Mouse (Mus musculus) embryonic facial prominence, embryonic 13.5 days (tissue): Measurements from ENCODE around the gene Cd84. TPM values are rescaled to one million over a fixed set of nuclear protein-coding genes. Genes with fewer than 3 reads are reported as not detected.
"Not testable (repeated sequence)": the region's sequence is repeated elsewhere in the genome, so short reads cannot be mapped to it uniquely, and the experiment has no call there.

Experiments used
- ATAC-seq: fragments of 200-750 bp; cut with Nextera tagmentation; 2 replicates; pipeline ENCODE4 v1.8.0; 2017; ENCODE audit warnings: low read depth; ENCODE audit not compliant: insufficient number of reproducible peaks, insufficient read depth, low FRiP score, low TSS enrichment
- H3K27ac ChIP-seq: fragments of 300-500 bp; sonication (generic); 2 replicates; pipeline ENCODE4 v1.5.1; 2015; ENCODE audit warnings: moderate library complexity, mild to moderate bottlenecking, inconsistent platforms
- H3K27me3 ChIP-seq: fragments of 300-500 bp; sonication (generic); 2 replicates; pipeline ENCODE4 v1.6.1; 2015; ENCODE audit warnings: mild to moderate bottlenecking, inconsistent platforms
- H3K36me3 ChIP-seq: fragments of 300-500 bp; sonication (generic); 2 replicates; pipeline ENCODE4 v1.6.1; 2015; ENCODE audit warnings: mild to moderate bottlenecking, inconsistent platforms
- H3K4me1 ChIP-seq: fragments of 300-500 bp; sonication (generic); 2 replicates; pipeline ENCODE4 v1.6.1; 2015; ENCODE audit warnings: inconsistent platforms
- H3K4me2 ChIP-seq: fragments of 300-500 bp; sonication (generic); 2 replicates; pipeline ENCODE4 v1.6.1; 2015; ENCODE audit warnings: moderate library complexity, mild to moderate bottlenecking, inconsistent platforms
- H3K4me3 ChIP-seq: fragments of 300-500 bp; sonication (generic); 2 replicates; pipeline ENCODE4 v1.5.1; 2015; ENCODE audit warnings: mild to moderate bottlenecking, inconsistent platforms
- H3K9ac ChIP-seq: fragments of 300-500 bp; sonication (generic); 2 replicates; pipeline ENCODE4 v1.6.1; 2015; ENCODE audit warnings: mild to moderate bottlenecking, inconsistent platforms
- H3K9me3 ChIP-seq: fragments of 300-500 bp; sonication (generic); 2 replicates; pipeline ENCODE4 v1.6.1; 2016; ENCODE audit warnings: inconsistent platforms
- WGBS: fragments of 180-500 bp; shearing (Covaris S2); methylation state at CpG from one replicate; pipeline ENCODE4 v1.1.7; 2015; ENCODE audit warnings: mixed read lengths; 5-methylcytosine and 5-hydroxymethylcytosine counted together
- polyA plus RNA-seq: library from polyadenylated mRNA; unstranded; fragments of >200 nt; fragmentation: Nextera tagmentation; extraction: Ambion mirVana; gene quantifications from 2 replicates; pipeline ENCODE4 v1.2.1, GENCODE M21; 2015

Cd84 gene
- polyA plus RNA-seq, result 1.2 and 1.3 TPM in 2 replicates

GRCm38 (mm10) chr1:171839488-171839887, at the start of gene Cd84:
Gene Cd84 (plus strand): TSS chr1:171839697.
- no peak within 1 kb of the TSS for H3K4me2 ChIP-seq
- no peaks in the 10 kb centered on the region for H3K27me3 ChIP-seq
- no peak within 1 kb of the TSS for H3K4me3 ChIP-seq
- no peak within 1 kb of the TSS for H3K9ac ChIP-seq
- no peaks in the 10 kb centered on the region for H3K36me3 ChIP-seq
- 89% methylated on average over 3 of the region's 3 CpGs for WGBS
- H3K27ac ChIP-seq, result no peak within 1 kb of the TSS
- H3K9me3 ChIP-seq, result no peaks in the 10 kb centered on the region
- H3K4me1 ChIP-seq, result no peaks in the 10 kb centered on the region
- no peak for ATAC-seq

DNA sequence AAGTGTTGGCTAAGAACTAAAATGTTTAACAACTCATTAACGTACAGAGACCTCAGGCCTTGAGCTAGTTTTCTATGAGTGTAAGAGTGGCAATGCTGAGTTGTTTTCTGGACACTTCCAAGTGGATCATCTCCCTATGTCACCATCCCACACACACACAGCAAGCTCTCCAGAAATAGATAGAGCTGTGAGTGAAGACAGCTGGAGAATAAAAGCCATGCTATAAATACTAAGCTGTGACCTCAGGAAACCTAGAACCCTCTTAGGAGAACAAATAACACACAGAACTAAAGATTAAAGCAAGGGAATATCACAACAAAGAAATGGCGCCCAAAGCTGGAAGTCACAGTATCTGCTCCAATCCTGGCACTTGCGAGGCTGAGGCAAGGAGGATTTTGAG, 48.0 kb upstream of the Cd84 start:
- H3K4me1 ChIP-seq, result no peaks in the 10 kb centered on the region
- no peak overlapping the region for H3K27ac ChIP-seq
- 88% methylated on average over 3 of the region's 3 CpGs for WGBS
- no peak overlapping the region for H3K4me3 ChIP-seq
- no peaks in the 10 kb centered on the region for H3K9me3 ChIP-seq
- no peak for ATAC-seq
- H3K27me3 ChIP-seq, result no peaks in the 10 kb centered on the region
- no peak overlapping the region for H3K9ac ChIP-seq
- no peaks in the 10 kb centered on the region for H3K36me3 ChIP-seq
- H3K4me2 ChIP-seq, result no peak overlapping the region

DNA sequence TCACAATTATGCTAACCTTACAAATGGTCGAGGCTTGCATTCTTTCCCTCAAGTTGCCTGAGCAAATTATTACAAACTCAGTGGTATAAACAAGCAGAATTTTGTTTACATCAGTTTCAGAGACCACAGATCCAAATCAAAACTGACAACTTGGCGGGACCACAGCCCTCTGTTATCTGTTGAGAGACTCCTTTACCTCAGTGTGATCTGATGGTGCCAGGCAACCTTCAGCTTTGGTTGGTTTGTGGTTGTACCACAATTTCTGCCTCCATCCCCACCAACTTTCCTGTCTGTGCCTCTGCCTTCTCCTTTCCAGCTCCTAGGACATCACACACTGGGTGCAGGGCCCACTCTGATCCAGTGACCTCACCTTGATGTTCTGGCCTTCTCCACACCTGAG, 43.3 kb upstream of the Cd84 start:
- Histone ChIP-seq H3K4me1 (no peaks in the 10 kb centered on the region), H3K9me3 (no peaks in the 10 kb centered on the region), H3K27me3 (no peaks in the 10 kb centered on the region), H3K27ac (no peak overlapping the region), H3K36me3 (no peaks in the 10 kb centered on the region), H3K9ac (no peak overlapping the region), H3K4me2 (no peak overlapping the region), H3K4me3 (no peak overlapping the region)
- 43% methylated on average over 2 of the region's 2 CpGs for WGBS
- ATAC-seq, result no peak

DNA sequence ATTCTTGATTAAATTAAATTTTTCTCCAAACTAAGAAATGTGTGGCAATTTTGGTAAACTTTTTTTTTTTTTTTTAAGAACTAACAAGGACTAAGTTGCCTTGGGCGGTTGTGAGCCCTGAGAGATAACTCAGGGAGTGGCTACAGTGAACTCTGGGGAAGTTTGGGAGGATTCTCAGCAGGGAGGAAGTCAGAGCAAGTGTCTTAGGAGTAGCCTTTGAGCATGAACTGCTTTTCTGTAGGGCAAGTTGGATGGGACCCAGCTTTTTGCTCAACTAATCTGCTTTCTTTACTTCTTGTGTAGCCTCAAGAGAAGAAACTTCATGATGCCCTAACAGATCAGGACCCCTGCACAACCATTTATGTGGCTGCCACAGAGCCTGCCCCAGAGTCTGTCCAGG, 41.7 kb upstream of the Cd84 start:
- H3K4me1 ChIP-seq, result no peaks in the 10 kb centered on the region
- no peak for ATAC-seq
- H3K36me3 ChIP-seq, result no peaks in the 10 kb centered on the region
- H3K9ac ChIP-seq, result no peak overlapping the region
- H3K27me3 ChIP-seq, result no peaks in the 10 kb centered on the region
- H3K4me2 ChIP-seq, result no peak overlapping the region
- H3K4me3 ChIP-seq, result no peak overlapping the region
- no peak overlapping the region for H3K27ac ChIP-seq
- WGBS, result 43% methylated on average over 1 of the region's 1 CpGs
- H3K9me3 ChIP-seq, result no peaks in the 10 kb centered on the region

- Histone ChIP-seq H3K9me3 (no peaks in the 10 kb centered on the region), H3K36me3 (no peaks in the 10 kb centered on the region), H3K27me3 (no peaks in the 10 kb centered on the region), H3K4me1 (no peaks in the 10 kb centered on the region), H3K27ac (no peak overlapping the region), H3K9ac (no peak overlapping the region), H3K4me2 (no peak overlapping the region), H3K4me3 (no peak overlapping the region)
- WGBS, result 77% methylated on average over 4 of the region's 4 CpGs
- ATAC-seq, result no peak
Observed at GRCm38 (mm10) chr1:171799648-171800047, 39.8 kb upstream of the Cd84 start.

GRCm38 (mm10) chr1:171811048-171811447, 28.4 kb upstream of the Cd84 start:
- not testable (repeated sequence) for H3K9me3 ChIP-seq, H3K4me3 ChIP-seq, H3K4me2 ChIP-seq, H3K36me3 ChIP-seq, ATAC-seq, H3K9ac ChIP-seq, H3K27ac ChIP-seq, H3K27me3 ChIP-seq, H3K4me1 ChIP-seq
- 82% methylated on average over 1 of the region's 1 CpGs for WGBS

DNA sequence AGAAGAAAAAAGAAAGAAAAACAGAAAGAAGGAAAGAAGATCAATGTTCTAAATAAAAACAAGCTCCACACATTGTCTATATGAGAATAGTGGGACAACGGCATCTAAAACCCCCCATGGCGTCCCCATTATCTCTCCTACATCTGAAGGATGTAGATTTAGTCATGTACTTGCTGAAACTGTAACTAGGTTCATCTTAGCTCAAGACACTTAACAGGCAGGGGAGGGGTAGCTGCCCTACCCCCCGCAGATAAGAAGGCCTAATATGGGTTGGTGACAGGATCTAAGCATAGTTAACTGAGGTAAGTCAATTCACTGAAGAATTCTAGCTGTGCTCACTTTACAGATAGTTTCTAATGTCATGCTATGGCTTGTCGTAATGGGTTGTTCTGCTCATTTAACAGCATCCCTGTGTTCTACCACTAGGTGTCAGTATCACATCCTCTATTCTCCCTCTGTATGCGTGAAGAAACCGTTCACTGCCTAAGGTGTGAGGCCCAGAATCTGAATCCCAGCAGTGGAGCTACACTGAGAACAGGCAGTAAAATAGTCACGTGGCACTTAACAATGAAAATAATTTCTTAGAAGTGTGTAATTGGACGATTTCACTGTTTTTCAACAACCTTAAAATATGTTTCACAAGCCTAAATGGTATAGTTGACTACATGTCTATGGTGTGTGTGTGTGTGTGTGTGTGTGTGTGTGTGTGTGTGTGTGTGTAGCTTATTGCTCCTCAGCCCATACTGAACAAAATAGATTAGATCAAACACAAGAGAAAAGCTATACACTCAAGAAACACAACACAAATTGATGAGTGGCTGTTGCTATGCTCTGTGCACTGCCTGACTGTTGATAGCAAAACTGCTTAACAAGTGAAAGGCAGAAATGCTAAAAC, 23.7 kb upstream of the Cd84 start:
- Histone ChIP-seq H3K9ac (no peak overlapping the region), H3K9me3 (no peaks in the 10 kb centered on the region), H3K4me1 (no peaks in the 10 kb centered on the region), H3K4me3 (no peak overlapping the region), H3K27ac (no peak overlapping the region), H3K4me2 (no peak overlapping the region), H3K36me3 (no peaks in the 10 kb centered on the region), H3K27me3 (no peaks in the 10 kb centered on the region)
- 12% methylated on average over 8 of the region's 8 CpGs for WGBS
- ATAC-seq, result peak; percentile 69; the same call in 1 of the 2 replicates

DNA sequence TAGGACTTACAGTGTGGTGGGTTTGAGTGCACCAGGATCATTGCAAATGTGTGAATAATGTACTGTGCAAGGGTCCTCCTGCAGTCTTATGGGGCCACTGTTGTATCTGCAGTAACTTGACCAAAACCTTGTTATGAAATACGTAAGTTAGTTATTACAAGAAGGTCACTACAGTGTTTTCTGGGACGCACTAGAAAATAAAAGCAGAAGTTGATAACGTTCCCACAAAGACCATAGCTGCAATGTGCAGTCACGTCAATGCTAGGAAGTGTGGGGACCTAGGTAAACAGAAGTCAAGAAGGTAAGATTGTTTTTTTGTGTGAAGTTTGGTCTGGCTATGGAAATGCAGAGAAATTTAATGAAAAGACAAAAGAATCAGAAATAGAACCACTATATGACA, 22.5 kb upstream of the Cd84 start:
- Histone ChIP-seq H3K4me1 (no peaks in the 10 kb centered on the region), H3K4me2 (no peak overlapping the region)

GRCm38 (mm10) chr1:171821331-171821730, 18.2 kb upstream of the Cd84 start:
- Histone ChIP-seq H3K4me1 (no peaks in the 10 kb centered on the region), H3K4me2 (no peak overlapping the region), H3K9ac (no peak overlapping the region), H3K27ac (no peak overlapping the region), H3K36me3 (no peaks in the 10 kb centered on the region), H3K4me3 (no peak overlapping the region), H3K27me3 (no peaks in the 10 kb centered on the region), H3K9me3 (no peaks in the 10 kb centered on the region)
- WGBS, result 31% methylated on average over 1 of the region's 1 CpGs
- ATAC-seq, result no peak

More for the DNA sequence above, 22.5 kb upstream of the Cd84 start:
- no peak overlapping the region for H3K4me3 ChIP-seq
- no peak for ATAC-seq
- no peaks in the 10 kb centered on the region for H3K27me3 ChIP-seq
- H3K9me3 ChIP-seq, result no peaks in the 10 kb centered on the region
- no peaks in the 10 kb centered on the region for H3K36me3 ChIP-seq
- 83% methylated on average over 4 of the region's 4 CpGs for WGBS
- no peak overlapping the region for H3K27ac ChIP-seq
- no peak overlapping the region for H3K9ac ChIP-seq

- H3K4me2 ChIP-seq, result no peak overlapping the region
- ATAC-seq, result no peak
- H3K4me3 ChIP-seq, result no peak overlapping the region
- H3K27ac ChIP-seq, result no peak overlapping the region
- no peaks in the 10 kb centered on the region for H3K9me3 ChIP-seq
- no peaks in the 10 kb centered on the region for H3K27me3 ChIP-seq
- no peaks in the 10 kb centered on the region for H3K36me3 ChIP-seq
- WGBS, result 50% methylated on average over 4 of the region's 4 CpGs
- no peaks in the 10 kb centered on the region for H3K4me1 ChIP-seq
- H3K9ac ChIP-seq, result no peak overlapping the region
Observed at GRCm38 (mm10) chr1:171825462-171825861, 14.0 kb upstream of the Cd84 start.

GRCm38 (mm10) chr1:171826164-171826563, 13.3 kb upstream of the Cd84 start:
- H3K27me3 ChIP-seq, result no peaks in the 10 kb centered on the region
- H3K4me3 ChIP-seq, result no peak overlapping the region
- ATAC-seq, result no peak
- no peak overlapping the region for H3K27ac ChIP-seq
- no peak overlapping the region for H3K9ac ChIP-seq
- H3K4me1 ChIP-seq, result no peaks in the 10 kb centered on the region
- H3K9me3 ChIP-seq, result no peaks in the 10 kb centered on the region
- H3K4me2 ChIP-seq, result no peak overlapping the region
- no peaks in the 10 kb centered on the region for H3K36me3 ChIP-seq

DNA sequence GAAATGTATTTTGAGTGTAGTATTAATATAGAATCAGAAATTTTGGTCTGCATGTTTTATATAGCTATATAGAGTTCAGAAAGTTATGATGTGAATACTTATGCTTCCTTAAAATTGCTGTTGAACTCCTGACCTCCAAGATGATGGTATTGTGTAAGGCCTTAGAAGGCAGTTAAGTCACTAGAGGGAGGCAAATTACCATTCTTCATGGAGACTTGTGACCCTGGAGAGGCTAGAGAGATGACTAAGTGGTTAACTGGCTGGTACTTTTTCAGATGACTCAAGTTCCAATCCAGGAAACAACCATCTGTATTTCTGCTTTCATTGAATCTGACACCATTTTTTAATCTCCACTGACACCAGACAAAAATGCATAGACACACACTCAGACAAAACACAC, 11.8 kb upstream of the Cd84 start:
- H3K9ac ChIP-seq, result no peak overlapping the region
- no peak overlapping the region for H3K4me2 ChIP-seq
- H3K9me3 ChIP-seq, result no peaks in the 10 kb centered on the region
- no peak overlapping the region for H3K27ac ChIP-seq
- no peak overlapping the region for H3K4me3 ChIP-seq
- H3K4me1 ChIP-seq, result no peaks in the 10 kb centered on the region
- no peak for ATAC-seq
- H3K27me3 ChIP-seq, result no peaks in the 10 kb centered on the region
- no peaks in the 10 kb centered on the region for H3K36me3 ChIP-seq
